In the genomic region with DNA sequence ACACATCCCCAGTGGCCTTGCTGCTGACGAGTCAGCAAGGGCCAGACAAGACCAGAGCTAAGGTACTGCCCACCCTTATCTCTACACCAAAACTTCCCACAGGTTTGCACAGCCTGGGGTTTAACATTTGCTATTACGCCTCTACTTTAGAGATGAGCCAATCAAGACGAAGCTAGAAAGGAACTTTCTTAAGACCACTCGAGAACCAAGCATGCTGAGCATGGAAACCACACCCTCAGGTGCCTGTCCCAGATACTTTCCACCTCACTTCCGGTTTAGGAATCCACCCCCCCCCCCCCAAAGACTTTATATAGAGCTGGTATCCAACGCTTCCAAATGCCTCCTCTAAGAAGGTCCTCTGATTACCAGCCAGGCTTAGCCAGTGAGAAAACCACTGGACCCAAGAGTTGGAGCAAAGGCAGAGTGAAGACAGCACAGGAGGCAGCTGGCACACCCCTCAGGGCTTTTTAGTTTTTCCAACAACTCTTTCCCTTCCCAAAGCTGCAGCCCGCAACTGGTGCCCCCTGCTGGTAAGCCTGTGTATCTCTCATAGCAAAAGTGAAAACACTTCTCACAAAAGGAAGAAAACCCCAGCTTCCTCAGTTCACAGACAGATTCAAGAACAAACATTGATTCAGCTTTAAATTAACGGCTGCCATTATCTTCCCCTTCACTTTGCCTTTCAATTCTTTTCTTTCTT, we compare ENCODE assay signal across 9 mouse cellular contexts. TPM values are rescaled to one million over a fixed set of nuclear protein-coding genes. Genes with fewer than 3 reads are reported as not detected.
DNase-seq lines count a peak whose midpoint lies in the region; ATAC-seq and TF ChIP-seq lines count a peak whose summit lies in the region.
"Had no signal": no experiment of that assay in that cellular context is flagged by ENCODE, and none has a peak within 500 bp of the region (broad histone marks: within the 10 kb centered on the region; RNA-seq: fewer than 3 reads in every experiment).

No protein-coding gene starts in this region.

- H3K4me2 ChIP-seq in forebrain, embryonic 14.5 days (ENCODE audit: low read length) = no peak overlapping the region
- H3K4me2 ChIP-seq in forebrain, embryonic 16.5 days (ENCODE audit: low read length) = no peak overlapping the region
- no peak overlapping the region for H3K4me2 ChIP-seq in neural tube, embryonic 15.5 days
- H3K4me2 ChIP-seq: stomach, embryonic 15.5 days had no signal

- H3K4me1 ChIP-seq in forebrain, embryonic 14.5 days (ENCODE audit: control insufficient read depth, insufficient read depth, low read length) = peaks cover 2% of the 10 kb centered on the region
- H3K4me1 ChIP-seq in forebrain, embryonic 16.5 days (replicated peaks; ENCODE audit: control insufficient read depth, insufficient read depth, low read length) = peaks cover 9% of the 10 kb centered on the region
- H3K4me1 ChIP-seq in neural tube, embryonic 15.5 days = peaks cover 9% of the 10 kb centered on the region
- peaks cover 24% of the 10 kb centered on the region for H3K4me1 ChIP-seq in thymus, adult 2 months (replicated peaks; ENCODE audit: control insufficient read depth, insufficient read depth, low read length)

- H3K27ac ChIP-seq in forebrain, embryonic 14.5 days (ENCODE audit: low read depth, low read length) = no peak overlapping the region
- H3K27ac ChIP-seq in forebrain, embryonic 16.5 days (ENCODE audit: low read length) = no peak overlapping the region
- H3K27ac ChIP-seq in neural tube, embryonic 15.5 days (replicated peaks) = no peak overlapping the region
- no peak overlapping the region for H3K27ac ChIP-seq in thymus, adult 2 months (ENCODE audit: control insufficient read depth, insufficient read depth, low read length)
- H3K27ac ChIP-seq: stomach, embryonic 15.5 days had no signal

- TF ChIP-seq CTCF in thymus, adult 2 months (IDR thresholded peaks at IDR 0.05; ENCODE audit: borderline replicate concordance, control insufficient read depth, extremely low read depth, insufficient read depth, low read length, poor library complexity) = peak; percentile 68; the same call in 1 of the 2 replicates

- TF ChIP-seq POLR2A in thymus, adult 2 months (IDR thresholded peaks at IDR 0.05; ENCODE audit: control insufficient read depth, extremely low read depth, insufficient read depth, low read length, poor library complexity) = no peak

- H3K27me3 ChIP-seq in forebrain, embryonic 14.5 days (replicated peaks; ENCODE audit: control insufficient read depth, insufficient read depth, low read length) = no peaks in the 10 kb centered on the region
- no peaks in the 10 kb centered on the region for H3K27me3 ChIP-seq in forebrain, embryonic 16.5 days (replicated peaks; ENCODE audit: control insufficient read depth, insufficient read depth, low read length)
- H3K27me3 ChIP-seq in neural tube, embryonic 15.5 days (replicated peaks) = no peaks in the 10 kb centered on the region
- H3K27me3 ChIP-seq in thymus, adult 2 months (ENCODE audit: control insufficient read depth, insufficient read depth, low read length) = no peaks in the 10 kb centered on the region
- H3K27me3 ChIP-seq: stomach, embryonic 15.5 days had no signal

- WGBS in forebrain, embryonic 14.5 days = 69% methylated on average over 8 of the region's 8 CpGs
- WGBS in forebrain, embryonic 16.5 days = 76% methylated on average over 8 of the region's 8 CpGs
- 76% methylated on average over 8 of the region's 8 CpGs for WGBS in neural tube, embryonic 15.5 days
- WGBS in thymus, adult 2 months = 44% methylated on average over 8 of the region's 8 CpGs

- ATAC-seq in forebrain, embryonic 14.5 days = no peak
- no peak for ATAC-seq in forebrain, embryonic 16.5 days
- ATAC-seq in neural tube, embryonic 15.5 days (ENCODE audit: low FRiP score) = no peak
- ATAC-seq in megakaryocyte, adult 5-6 weeks (ENCODE audit: poor library complexity, severe bottlenecking) = peak; percentile 40

- no peaks in the 10 kb centered on the region for H3K9me3 ChIP-seq in forebrain, embryonic 14.5 days (replicated peaks; ENCODE audit: control insufficient read depth, low read length)
- no peaks in the 10 kb centered on the region for H3K9me3 ChIP-seq in forebrain, embryonic 16.5 days (ENCODE audit: control insufficient read depth, low read length)
- no peaks in the 10 kb centered on the region for H3K9me3 ChIP-seq in neural tube, embryonic 15.5 days (replicated peaks)
- H3K9me3 ChIP-seq: stomach, embryonic 15.5 days had no signal

- no peaks in the 10 kb centered on the region for H3K36me3 ChIP-seq in forebrain, embryonic 14.5 days (ENCODE audit: control insufficient read depth, insufficient read depth, low read length)
- no peaks in the 10 kb centered on the region for H3K36me3 ChIP-seq in forebrain, embryonic 16.5 days (ENCODE audit: control insufficient read depth, insufficient read depth)
- no peaks in the 10 kb centered on the region for H3K36me3 ChIP-seq in neural tube, embryonic 15.5 days
- H3K36me3 ChIP-seq in thymus, adult 2 months (ENCODE audit: control insufficient read depth, insufficient read depth, low read length) = no peaks in the 10 kb centered on the region
- H3K36me3 ChIP-seq: stomach, embryonic 15.5 days had no signal

- H3K4me3 ChIP-seq in forebrain, embryonic 14.5 days (ENCODE audit: low read depth, low read length) = no peak overlapping the region
- H3K4me3 ChIP-seq in forebrain, embryonic 16.5 days (replicated peaks; ENCODE audit: low read length) = no peak overlapping the region
- no peak overlapping the region for H3K4me3 ChIP-seq in neural tube, embryonic 15.5 days (replicated peaks)
- no peak overlapping the region for H3K4me3 ChIP-seq in thymus, adult 2 months (ENCODE audit: control insufficient read depth, insufficient read depth, low read length)
- H3K4me3 ChIP-seq: stomach, embryonic 15.5 days had no signal

- no peak overlapping the region for H3K9ac ChIP-seq in forebrain, embryonic 14.5 days (ENCODE audit: low read length)
- no peak overlapping the region for H3K9ac ChIP-seq in forebrain, embryonic 16.5 days (replicated peaks; ENCODE audit: low read depth, low read length)
- H3K9ac ChIP-seq in neural tube, embryonic 15.5 days (replicated peaks) = no peak overlapping the region
- H3K9ac ChIP-seq: stomach, embryonic 15.5 days had no signal

- DNase-seq in forebrain, embryonic 14.5 days (ENCODE audit: low spot score) = peak; percentile 45
- DNase-seq in neural tube, embryonic 10.5 days (ENCODE audit: extremely low spot score, low spot score) = peak; percentile 40
- DNase-seq in cerebellum, adult 9-11 months = peak; percentile 63
- peak; percentile 89 for DNase-seq in heart, postnatal 4 days
- DNase-seq in thymus, adult 2 months = peak; percentile 80

RNA-seq across cellular contexts. Expression of a gene that starts 4.1 kb away (rescaled TPM):
- 5.3 and 6.5 TPM in 2 replicates for polyA plus RNA-seq in forebrain, embryonic 14.5 days (2014; fragmentation: Nextera tagmentation; extraction: Ambion mirVana)
- 8.9 and 11.8 TPM in 2 replicates for polyA plus RNA-seq in forebrain, embryonic 16.5 days (2015; fragmentation: Nextera tagmentation; extraction: Ambion mirVana)
- 14.9 and 16.5 TPM in 2 replicates for polyA plus RNA-seq in neural tube, embryonic 15.5 days (2015; fragmentation: Nextera tagmentation; extraction: Ambion mirVana)
- total RNA-seq in heart, postnatal 4 days (2021) = 1 to 10 TPM; 5.6 to 5.8 TPM
- total RNA-seq in megakaryocyte, adult 5-6 weeks (2015) = 0.07 and 0.09 TPM in 2 replicates
- total RNA-seq in megakaryocyte, adult 5-6 weeks (2017) = 0.11 and 0.12 TPM in 2 replicates
- polyA plus RNA-seq in thymus, adult 2 months (2012; rRNA removed) = 1.9 and 2.0 TPM in 2 replicates

RNA-seq across cellular contexts. Expression of a gene that starts 10.9 kb away (rescaled TPM):
- polyA plus RNA-seq in forebrain, embryonic 14.5 days (2014; fragmentation: Nextera tagmentation; extraction: Ambion mirVana) = 66.7 and 83.1 TPM in 2 replicates
- 49.8 and 50.9 TPM in 2 replicates for polyA plus RNA-seq in forebrain, embryonic 16.5 days (2015; fragmentation: Nextera tagmentation; extraction: Ambion mirVana)
- 32.5 and 41.2 TPM in 2 replicates for polyA plus RNA-seq in neural tube, embryonic 15.5 days (2015; fragmentation: Nextera tagmentation; extraction: Ambion mirVana)
- total RNA-seq in heart, postnatal 4 days (2021) = 100 to 1,000 TPM; 191 to 196 TPM
- 68.3 and 78.2 TPM in 2 replicates for total RNA-seq in megakaryocyte, adult 5-6 weeks (2015)
- total RNA-seq in megakaryocyte, adult 5-6 weeks (2017) = 44.4 and 46.5 TPM in 2 replicates
- polyA plus RNA-seq in thymus, adult 2 months (2012; rRNA removed) = 169 and 254 TPM in 2 replicates

RNA-seq across cellular contexts. Expression of a gene that starts 40.0 kb away (rescaled TPM):
- 58.6 and 72.4 TPM in 2 replicates for polyA plus RNA-seq in forebrain, embryonic 14.5 days (2014; fragmentation: Nextera tagmentation; extraction: Ambion mirVana)
- 59.0 and 60.0 TPM in 2 replicates for polyA plus RNA-seq in forebrain, embryonic 16.5 days (2015; fragmentation: Nextera tagmentation; extraction: Ambion mirVana)
- polyA plus RNA-seq in neural tube, embryonic 15.5 days (2015; fragmentation: Nextera tagmentation; extraction: Ambion mirVana) = 64.6 TPM in 2 replicates
- total RNA-seq in heart, postnatal 4 days (2021) = 10 to 100 TPM; 16.7 to 17.6 TPM
- 52.9 and 53.8 TPM in 2 replicates for total RNA-seq in megakaryocyte, adult 5-6 weeks (2015)
- total RNA-seq in megakaryocyte, adult 5-6 weeks (2017) = 36.7 and 38.7 TPM in 2 replicates
- polyA plus RNA-seq in thymus, adult 2 months (2012; rRNA removed) = 53.4 and 57.2 TPM in 2 replicates
